In the genomic region with DNA sequence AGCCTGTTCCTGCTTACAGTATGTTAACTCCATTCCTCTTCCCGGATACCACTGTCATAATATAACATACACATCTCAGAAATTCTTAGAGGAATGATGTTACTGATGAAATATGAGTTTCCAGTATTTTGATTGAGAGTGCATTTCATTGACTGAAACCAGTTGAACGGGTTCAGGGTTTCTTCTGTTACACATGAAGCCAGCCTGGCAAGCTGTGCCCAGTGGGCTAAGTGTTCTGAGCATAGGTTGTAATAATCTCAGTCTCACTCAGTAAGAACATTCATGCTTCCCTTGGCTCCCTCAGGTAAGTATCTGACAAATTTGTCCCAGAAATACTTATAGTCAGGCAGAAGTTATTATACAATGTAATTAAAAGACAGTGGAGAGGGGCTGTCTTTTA, we compare ENCODE assay signal across 30 mouse cellular contexts. TPM values are rescaled to one million over a fixed set of nuclear protein-coding genes. Genes with fewer than 3 reads are reported as not detected.
DNase-seq lines count a peak whose midpoint lies in the region; ATAC-seq and TF ChIP-seq lines count a peak whose summit lies in the region.
"Had no signal": no experiment of that assay in that cellular context is flagged by ENCODE, and none has a peak within 500 bp of the region (broad histone marks: within the 10 kb centered on the region; RNA-seq: fewer than 3 reads in every experiment).

No protein-coding gene starts in this region.

- H3K27me3 ChIP-seq in lung, embryonic 14.5 days (ENCODE audit: insufficient read depth, low read length): no peaks in the 10 kb centered on the region
- H3K27me3 ChIP-seq in lung, postnatal 0 days (replicated peaks; ENCODE audit: insufficient read depth, low read length): no peaks in the 10 kb centered on the region
- H3K27me3 ChIP-seq: embryonic facial prominence, embryonic 12.5 days; forebrain, embryonic 13.5 days; heart, embryonic 12.5 days; heart, embryonic 15.5 days; hindbrain, embryonic 13.5 days had no signal

- ATAC-seq in lung, embryonic 14.5 days (ENCODE audit: insufficient read depth): no peak
- ATAC-seq in lung, postnatal 0 days: peak; percentile 70
- ATAC-seq: forebrain, embryonic 13.5 days; forebrain, embryonic 16.5 days; hindbrain, embryonic 16.5 days had no signal

- DNase-seq in lung, embryonic 14.5 days: peak; percentile 30
- DNase-seq in lung, postnatal 4 days: no peak
- DNase-seq in lung, postnatal 0 days (ENCODE audit: low spot score): peak; percentile 70
- DNase-seq in lung, postnatal 10 days: no peak
- peak; percentile 61 for DNase-seq in gonadal fat pad, adult 2 months (ENCODE audit: low read depth)
- no peak for DNase-seq in thymus, postnatal 4 days
- no peak for DNase-seq in layer of hippocampus, postnatal 36 days
- DNase-seq: adrenal gland, adult 2 months; adrenal gland, postnatal 14 days; cerebellum, adult 11-12 months; cerebellum, adult 8-10 months; cerebellum, postnatal 10 days; cerebellum, postnatal 36 days; embryo, embryonic 11 days; gastrocnemius, adult 2 months; gastrocnemius, postnatal 14 days had no signal

- H3K36me3 ChIP-seq in lung, embryonic 14.5 days (ENCODE audit: insufficient read depth): no peaks in the 10 kb centered on the region
- no peaks in the 10 kb centered on the region for H3K36me3 ChIP-seq in lung, postnatal 0 days (ENCODE audit: insufficient read depth, low read length)
- H3K36me3 ChIP-seq: embryonic facial prominence, embryonic 12.5 days; forebrain, embryonic 10.5 days; heart, embryonic 12.5 days; heart, embryonic 15.5 days; hindbrain, embryonic 10.5 days; hindbrain, embryonic 13.5 days had no signal

- no peak for TF ChIP-seq EP300 in lung, postnatal 0 days (IDR thresholded peaks at IDR 0.05)

- H3K4me3 ChIP-seq in lung, embryonic 14.5 days (ENCODE audit: low read depth, low read length): no peak overlapping the region
- no peak overlapping the region for H3K4me3 ChIP-seq in lung, postnatal 0 days (ENCODE audit: low read depth, low read length)
- H3K4me3 ChIP-seq: embryonic facial prominence, embryonic 12.5 days; erythroblast, embryonic 14.5 days; forebrain, embryonic 10.5 days; forebrain, embryonic 13.5 days; gastrocnemius, adult 2 months; heart, embryonic 12.5 days; heart, embryonic 15.5 days; hindbrain, embryonic 10.5 days; hindbrain, embryonic 13.5 days had no signal

- no peak overlapping the region for H3K4me2 ChIP-seq in lung, embryonic 14.5 days
- no peak overlapping the region; the same call in 1 of the 2 replicates for H3K4me2 ChIP-seq in lung, postnatal 0 days (replicated peaks; ENCODE audit: low read depth, low read length)
- H3K4me2 ChIP-seq: embryonic facial prominence, embryonic 12.5 days; forebrain, embryonic 13.5 days; heart, embryonic 12.5 days; heart, embryonic 15.5 days; hindbrain, embryonic 13.5 days had no signal

- TF ChIP-seq CTCF in lung, embryonic 14.5 days (IDR thresholded peaks at IDR 0.05; ENCODE audit: low read depth): no peak
- TF ChIP-seq CTCF in lung, postnatal 0 days (IDR thresholded peaks at IDR 0.05): no peak

- no peaks in the 10 kb centered on the region for H3K9me3 ChIP-seq in lung, embryonic 14.5 days (ENCODE audit: low read depth, low read length)
- no peaks in the 10 kb centered on the region for H3K9me3 ChIP-seq in lung, postnatal 0 days (ENCODE audit: low read length)
- H3K9me3 ChIP-seq: embryonic facial prominence, embryonic 12.5 days; forebrain, embryonic 10.5 days; forebrain, embryonic 13.5 days; heart, embryonic 12.5 days; heart, embryonic 15.5 days; hindbrain, embryonic 10.5 days; hindbrain, embryonic 13.5 days had no signal

- H3K4me1 ChIP-seq in lung, embryonic 14.5 days (ENCODE audit: insufficient read depth): no peaks in the 10 kb centered on the region; the same call in 1 of the 2 replicates
- no peaks in the 10 kb centered on the region for H3K4me1 ChIP-seq in lung, postnatal 0 days (ENCODE audit: insufficient read depth, low read depth, low read length)
- H3K4me1 ChIP-seq: embryonic facial prominence, embryonic 12.5 days; forebrain, embryonic 10.5 days; forebrain, embryonic 13.5 days; heart, embryonic 12.5 days; heart, embryonic 15.5 days; hindbrain, embryonic 10.5 days; hindbrain, embryonic 13.5 days had no signal

- 72% methylated on average over 2 of the region's 2 CpGs for WGBS in lung, embryonic 14.5 days
- 59% methylated on average over 2 of the region's 2 CpGs for WGBS in lung, postnatal 0 days

- H3K9ac ChIP-seq in lung, embryonic 14.5 days: no peak overlapping the region
- no peak overlapping the region for H3K9ac ChIP-seq in lung, postnatal 0 days (replicated peaks; ENCODE audit: low read depth)
- H3K9ac ChIP-seq: embryonic facial prominence, embryonic 12.5 days; forebrain, embryonic 13.5 days; heart, embryonic 12.5 days; heart, embryonic 15.5 days; hindbrain, embryonic 13.5 days had no signal

- no peak overlapping the region for H3K27ac ChIP-seq in lung, embryonic 14.5 days (ENCODE audit: low read depth)
- H3K27ac ChIP-seq in lung, postnatal 0 days (ENCODE audit: low read length): peak overlapping the region; percentile 73
- H3K27ac ChIP-seq: embryonic facial prominence, embryonic 12.5 days; forebrain, embryonic 10.5 days; forebrain, embryonic 13.5 days; gastrocnemius, adult 2 months; heart, embryonic 15.5 days; hindbrain, embryonic 10.5 days; hindbrain, embryonic 13.5 days had no signal

RNA-seq across cellular contexts. Expression of a gene that starts 18.5 kb away (rescaled TPM):
- not detected in 2 replicates for polyA plus RNA-seq in lung, embryonic 14.5 days (2014; fragmentation: Nextera tagmentation; extraction: Ambion mirVana)
- polyA plus RNA-seq in lung, postnatal 0 days (2015; fragmentation: Nextera tagmentation; extraction: Ambion mirVana): 0.25 and 0.32 TPM in 2 replicates
- not detected in 2 replicates for polyA plus RNA-seq in gonadal fat pad, adult 2 months (2012; rRNA removed)
- 1 to 10 TPM; 1.9 to 2.1 TPM for total RNA-seq in layer of hippocampus, postnatal 36 days (2021)
- total RNA-seq: adrenal gland, adult 2 months; adrenal gland, postnatal 14 days; gastrocnemius, adult 2 months; gastrocnemius, postnatal 14 days; heart, adult 18-20 months; heart, postnatal 10 days; heart, postnatal 36 days; MEL had no signal
- polyA plus RNA-seq: adrenal gland, adult 2 months; erythroblast, embryonic 14.5 days; heart, embryonic 12.5 days; heart, embryonic 15.5 days had no signal

RNA-seq across cellular contexts. Expression of a gene that starts 22.6 kb away (rescaled TPM):
- 102 and 106 TPM in 2 replicates for polyA plus RNA-seq in lung, embryonic 14.5 days (2014; fragmentation: Nextera tagmentation; extraction: Ambion mirVana)
- 104 and 116 TPM in 2 replicates for polyA plus RNA-seq in lung, postnatal 0 days (2015; fragmentation: Nextera tagmentation; extraction: Ambion mirVana)
- polyA plus RNA-seq in gonadal fat pad, adult 2 months (2012; rRNA removed): 16.5 and 26.6 TPM in 2 replicates
- 10 to 100 TPM; 20.3 to 22.6 TPM for total RNA-seq in layer of hippocampus, postnatal 36 days (2021)

Comparison
In these comparisons a context has a peak if more than half of its experiments do, and no peak if none do; other contexts are left out.
1. DNase-seq: peak in lung, embryonic 14.5 days (single experiment), lung, postnatal 0 days (single experiment) and gonadal fat pad, adult 2 months (single experiment); none in lung, postnatal 4 days (0 of 2), lung, postnatal 10 days (single experiment), thymus, postnatal 4 days (single experiment) and layer of hippocampus, postnatal 36 days (0 of 2).